Mouse (Mus musculus) heart, embryonic 12.5 days (tissue): ENCODE measurements at regions not wholly inside any gene's neighbourhood (a gene's known extent, or its start where the extent isn't known, plus 50 kb on each side); places are given as distances from the start of the nearest gene placed in this dataset.
A peak's percentile ranks its signal among the peaks of the same experiment; 100 is the strongest.

Experiments
- ATAC-seq: fragments of 200-750 bp; cut with Nextera tagmentation; 2 replicates; pipeline ENCODE4 v1.8.0; 2017; ENCODE audit warnings: moderate TSS enrichment, moderate library complexity; ENCODE audit not compliant: insufficient number of reproducible peaks, low FRiP score
- H3K27ac ChIP-seq: fragments of 300-500 bp; sonication (generic); 2 replicates; pipeline ENCODE4 v1.5.1; 2016; ENCODE audit warnings: mild to moderate bottlenecking, moderate library complexity; ENCODE audit not compliant: poor library complexity, severe bottlenecking
- H3K27me3 ChIP-seq: fragments of 300-500 bp; sonication (generic); replicated peaks from 2 replicates; pipeline ENCODE4 v1.6.1; 2016; ENCODE audit warnings: mild to moderate bottlenecking, moderate library complexity
- H3K36me3 ChIP-seq: fragments of 300-500 bp; sonication (generic); 2 replicates; pipeline ENCODE4 v1.6.1; 2016; ENCODE audit warnings: mild to moderate bottlenecking, moderate library complexity
- H3K4me1 ChIP-seq: fragments of 300-500 bp; sonication (generic); replicated peaks from 2 replicates; pipeline ENCODE4 v1.6.1; 2016; ENCODE audit warnings: mild to moderate bottlenecking
- H3K4me2 ChIP-seq: fragments of 300-500 bp; sonication (generic); 2 replicates; pipeline ENCODE4 v1.6.1; 2016; ENCODE audit warnings: mild to moderate bottlenecking, moderate library complexity
- H3K4me3 ChIP-seq: fragments of 300-500 bp; sonication (generic); 2 replicates; pipeline ENCODE4 v1.5.1; 2016; ENCODE audit warnings: mild to moderate bottlenecking
- H3K9ac ChIP-seq: fragments of 300-500 bp; sonication (generic); 2 replicates; pipeline ENCODE4 v1.6.1; 2016; ENCODE audit warnings: mild to moderate bottlenecking, moderate library complexity
- H3K9me3 ChIP-seq: fragments of 300-500 bp; sonication (generic); replicated peaks from 2 replicates; pipeline ENCODE4 v1.6.1; 2016; ENCODE audit warnings: mild to moderate bottlenecking, moderate library complexity
- WGBS: fragments of 180-500 bp; shearing (Covaris S2); methylation state at CpG from one replicate; pipeline ENCODE4 v1.1.7; 2016; 5-methylcytosine and 5-hydroxymethylcytosine counted together

DNA sequence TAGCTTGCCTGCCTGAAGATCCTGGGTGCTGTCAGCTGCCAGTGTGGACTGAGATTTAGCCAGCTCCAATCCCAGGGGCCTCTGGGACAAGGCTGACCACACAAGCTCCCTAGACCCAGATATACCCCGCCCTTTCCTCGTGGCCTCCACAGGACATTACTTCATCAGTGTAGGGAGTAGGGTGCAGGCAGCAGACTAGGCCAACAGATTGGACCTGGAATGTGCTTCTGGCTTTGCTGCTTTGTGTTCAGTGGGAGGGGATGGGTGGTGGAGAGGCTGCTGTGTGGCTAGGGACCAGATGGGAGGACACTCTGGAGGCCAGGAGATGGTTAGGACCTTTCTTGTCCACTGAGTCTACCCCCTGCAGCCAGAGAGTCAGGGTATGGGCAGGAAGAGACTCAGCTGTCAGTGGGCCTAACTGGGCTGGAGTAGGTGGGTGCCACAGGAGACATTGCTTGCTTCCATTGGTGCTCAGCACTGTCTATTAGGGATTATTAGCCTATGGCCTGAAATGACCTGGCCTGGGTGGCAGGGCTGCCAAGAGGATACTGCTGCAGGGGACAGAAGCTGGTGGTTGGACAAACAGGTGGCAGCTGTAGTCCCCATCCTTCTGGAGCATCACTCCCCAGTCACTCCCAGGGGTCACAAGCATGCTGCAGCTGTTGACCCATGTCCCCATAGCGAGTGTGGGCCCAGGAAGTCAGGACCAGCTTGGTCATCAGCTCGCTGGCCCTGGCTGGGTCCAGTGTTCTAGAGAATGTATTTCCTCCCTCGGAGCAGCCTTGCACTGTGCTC, 132.5 kb upstream of the Ccnd1 start:
- WGBS = 70% methylated on average over 5 of the region's 5 CpGs
- Histone ChIP-seq H3K4me2 (no peak overlapping the region), H3K4me1 (no peaks in the 10 kb centered on the region; the same call in 1 of the 2 replicates), H3K36me3 (no peaks in the 10 kb centered on the region), H3K27ac (no peak overlapping the region), H3K27me3 (no peaks in the 10 kb centered on the region; the same call in 1 of the 2 replicates), H3K9me3 (no peaks in the 10 kb centered on the region), H3K9ac (no peak overlapping the region), H3K4me3 (no peak overlapping the region)
- ATAC-seq = no peak

DNA sequence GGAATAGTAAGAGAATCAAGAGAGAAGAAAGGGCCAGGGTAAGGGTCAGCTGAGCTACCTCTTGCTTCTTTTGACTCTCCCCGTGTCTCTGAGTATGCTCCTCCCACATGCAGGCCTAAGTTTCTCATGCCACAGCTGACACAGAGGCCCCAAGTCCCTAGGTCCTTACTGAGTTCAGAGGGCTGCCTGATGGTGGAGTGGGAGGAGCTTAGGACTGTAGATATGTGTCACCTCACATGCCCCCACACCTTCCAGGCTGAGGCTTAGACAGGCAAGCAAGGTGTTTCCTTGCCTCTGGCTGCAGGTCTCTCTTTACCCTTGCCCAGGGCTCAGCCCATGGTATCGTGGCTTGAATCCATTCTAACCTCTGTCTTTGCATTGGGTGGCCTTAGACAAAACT, 131.8 kb upstream of the Ccnd1 start:
- no peaks in the 10 kb centered on the region; the same call in 1 of the 2 replicates for H3K27me3 ChIP-seq
- no peak overlapping the region for H3K27ac ChIP-seq
- H3K4me1 ChIP-seq = no peaks in the 10 kb centered on the region; the same call in 1 of the 2 replicates
- H3K9ac ChIP-seq = no peak overlapping the region
- 55% methylated on average over 2 of the region's 2 CpGs for WGBS
- no peaks in the 10 kb centered on the region for H3K9me3 ChIP-seq
- no peak overlapping the region for H3K4me3 ChIP-seq
- no peak overlapping the region for H3K4me2 ChIP-seq
- no peaks in the 10 kb centered on the region for H3K36me3 ChIP-seq
- no peak for ATAC-seq

- 35% methylated on average over 3 of the region's 3 CpGs for WGBS
- no peak for ATAC-seq
These were observed 127.6 kb upstream of the Ccnd1 start for GRCm38 (mm10) chr7:145067366-145067765.

DNA sequence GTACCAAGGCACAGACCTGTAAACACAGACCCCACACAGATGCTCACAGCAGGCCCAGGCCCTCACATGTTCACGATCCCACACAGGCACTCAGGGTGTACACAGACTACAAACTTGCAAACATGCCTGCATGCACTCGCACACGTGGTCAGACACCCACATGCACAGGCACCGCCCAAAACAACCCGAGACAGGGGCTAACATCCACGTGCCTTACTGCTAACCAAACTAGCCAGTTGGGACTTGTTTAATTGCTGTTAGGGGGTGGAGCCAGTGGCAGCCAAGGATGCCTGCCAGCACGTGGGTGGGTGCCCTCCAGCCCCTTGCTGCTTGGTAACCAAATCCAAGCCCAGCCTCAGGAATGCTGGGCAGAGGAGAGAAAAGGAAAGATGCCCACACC, 116.6 kb upstream of the Ccnd1 start:
- Histone ChIP-seq H3K9me3 (no peaks in the 10 kb centered on the region), H3K27ac (no peak overlapping the region), H3K4me1 (no peaks in the 10 kb centered on the region), H3K36me3 (no peaks in the 10 kb centered on the region), H3K9ac (no peak overlapping the region), H3K4me2 (no peak overlapping the region), H3K27me3 (no peaks in the 10 kb centered on the region), H3K4me3 (no peak overlapping the region)
- WGBS = 63% methylated on average over 7 of the region's 7 CpGs
- no peak for ATAC-seq

More at GRCm38 (mm10) chr7:145067366-145067765, 127.6 kb upstream of the Ccnd1 start:
- H3K36me3 ChIP-seq = no peaks in the 10 kb centered on the region
- H3K9me3 ChIP-seq = no peaks in the 10 kb centered on the region
- H3K4me3 ChIP-seq = no peak overlapping the region
- no peak overlapping the region for H3K27ac ChIP-seq
- H3K4me2 ChIP-seq = no peak overlapping the region
- H3K4me1 ChIP-seq = no peaks in the 10 kb centered on the region; the same call in 1 of the 2 replicates
- no peaks in the 10 kb centered on the region; the same call in 1 of the 2 replicates for H3K27me3 ChIP-seq
- H3K9ac ChIP-seq = no peak overlapping the region

DNA sequence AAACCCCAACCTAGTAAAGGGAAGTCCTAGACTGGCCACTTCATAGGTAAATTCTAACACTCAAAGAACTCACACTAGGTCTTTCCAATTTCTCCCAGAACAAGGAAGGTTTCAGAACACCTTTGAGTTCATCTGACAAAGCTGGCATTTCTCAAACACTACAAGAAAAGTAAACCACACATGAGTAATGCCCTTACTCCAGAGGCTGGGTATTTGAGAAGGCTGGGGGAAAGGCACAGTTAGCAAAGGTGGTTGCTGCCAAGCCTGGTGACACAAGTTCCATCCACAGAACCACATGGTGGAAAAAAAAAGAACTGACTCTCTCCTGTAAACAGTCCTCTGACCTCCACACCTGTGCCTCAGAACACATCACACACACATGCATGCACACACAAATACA, 111.9 kb upstream of the Ccnd1 start:
- Histone ChIP-seq H3K9me3 (no peaks in the 10 kb centered on the region), H3K27me3 (no peaks in the 10 kb centered on the region), H3K36me3 (no peaks in the 10 kb centered on the region), H3K4me2 (no peak overlapping the region), H3K27ac (no peak overlapping the region), H3K4me1 (peaks cover 6% of the 10 kb centered on the region; the same call in 1 of the 2 replicates), H3K9ac (no peak overlapping the region), H3K4me3 (no peak overlapping the region)
- no peak for ATAC-seq

- Histone ChIP-seq H3K4me3 (no peak overlapping the region), H3K9me3 (no peaks in the 10 kb centered on the region), H3K36me3 (no peaks in the 10 kb centered on the region), H3K27me3 (no peaks in the 10 kb centered on the region), H3K9ac (no peak overlapping the region), H3K4me1 (peaks cover 6% of the 10 kb centered on the region; the same call in 1 of the 2 replicates), H3K27ac (no peak overlapping the region), H3K4me2 (no peak overlapping the region)
- 89% methylated on average over 3 of the region's 3 CpGs for WGBS
- ATAC-seq = no peak
These were observed 111.0 kb upstream of the Ccnd1 start for GRCm38 (mm10) chr7:145050729-145051128.

- ATAC-seq = no peak
These were observed 108.8 kb upstream of the Ccnd1 start for GRCm38 (mm10) chr7:145048481-145048877.

DNA sequence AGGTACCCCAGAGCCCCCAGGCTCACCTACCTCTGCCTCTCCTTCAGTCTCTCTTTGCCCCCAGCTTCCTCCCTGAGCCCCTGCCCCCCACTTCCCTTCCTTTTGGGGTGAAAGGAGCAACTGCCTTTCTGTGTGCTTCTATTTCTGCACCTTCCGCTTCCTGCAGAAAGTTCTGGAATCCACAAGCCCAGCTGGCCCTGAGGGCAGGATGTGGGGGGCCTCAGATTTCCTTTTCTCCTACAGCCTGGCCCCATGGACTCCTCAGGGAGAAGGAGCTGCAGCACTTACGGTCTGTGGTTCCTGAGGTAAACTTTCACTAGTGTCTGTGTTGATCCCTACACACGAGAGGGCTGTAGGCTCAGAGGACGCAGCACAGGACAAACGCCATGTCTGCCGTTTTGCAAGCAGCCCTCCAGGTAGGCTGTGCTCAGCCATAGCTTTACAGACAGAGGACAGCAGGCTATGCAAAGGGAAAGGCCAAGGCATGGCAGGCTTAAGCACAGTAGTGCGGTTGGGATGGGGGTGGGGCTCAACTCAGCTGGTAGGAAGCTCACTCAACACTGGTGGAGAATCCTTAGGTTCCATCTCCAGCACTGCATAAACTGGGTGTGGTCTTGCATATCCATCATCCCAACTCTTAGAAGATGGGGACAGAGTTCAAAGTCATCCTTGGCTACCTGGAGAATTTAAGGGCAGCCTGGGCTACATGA, 108.2 kb upstream of the Ccnd1 start:
- WGBS = 53% methylated on average over 7 of the region's 7 CpGs
- Histone ChIP-seq H3K27me3 (no peaks in the 10 kb centered on the region), H3K9me3 (no peaks in the 10 kb centered on the region), H3K27ac (0 out of 2 replicates have a peak overlapping the region, but pooled peaks have one; percentile 46), H3K9ac (no peak overlapping the region), H3K4me1 (peaks cover 15% of the 10 kb centered on the region), H3K4me3 (no peak overlapping the region), H3K4me2 (no peak overlapping the region), H3K36me3 (no peaks in the 10 kb centered on the region)
- ATAC-seq = peak; percentile 56

More at GRCm38 (mm10) chr7:145048481-145048877, 108.8 kb upstream of the Ccnd1 start:
- Histone ChIP-seq H3K9me3 (no peaks in the 10 kb centered on the region), H3K9ac (no peak overlapping the region), H3K4me2 (no peak overlapping the region), H3K27me3 (no peaks in the 10 kb centered on the region), H3K36me3 (no peaks in the 10 kb centered on the region), H3K4me3 (no peak overlapping the region), H3K4me1 (peaks cover 15% of the 10 kb centered on the region), H3K27ac (no peak overlapping the region)
- WGBS = 76% methylated on average over 5 of the region's 5 CpGs

DNA sequence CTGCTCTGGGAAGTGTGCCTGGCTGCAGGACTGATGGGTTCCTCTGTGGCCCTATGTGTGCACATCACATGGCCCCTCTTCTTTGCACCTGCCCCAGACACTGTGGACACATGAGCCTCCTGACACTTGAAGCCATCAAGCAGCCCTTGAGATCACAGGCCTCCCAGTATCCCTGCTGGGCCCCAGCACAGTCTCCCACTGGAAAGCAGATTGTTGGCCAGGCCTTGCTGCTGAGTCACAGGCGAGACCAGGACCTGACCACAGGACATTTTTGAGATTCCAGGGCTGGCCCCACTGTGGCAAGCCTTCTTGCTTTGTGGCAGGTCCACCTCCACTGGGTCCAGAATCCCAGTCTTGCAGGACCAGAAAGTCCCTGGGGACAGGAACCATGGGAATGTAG, 105.5 kb upstream of the Ccnd1 start:
- H3K36me3 ChIP-seq = no peaks in the 10 kb centered on the region
- 29% methylated on average over 1 of the region's 1 CpGs for WGBS
- no peak overlapping the region for H3K4me3 ChIP-seq
- ATAC-seq = no peak
- no peak overlapping the region for H3K27ac ChIP-seq
- H3K9ac ChIP-seq = no peak overlapping the region
- no peak overlapping the region for H3K4me2 ChIP-seq
- no peaks in the 10 kb centered on the region for H3K27me3 ChIP-seq
- peaks cover 15% of the 10 kb centered on the region for H3K4me1 ChIP-seq
- no peaks in the 10 kb centered on the region for H3K9me3 ChIP-seq

GRCm38 (mm10) chr7:145043455-145044149, 103.9 kb upstream of the Ccnd1 start:
- Histone ChIP-seq H3K4me1 (peaks cover 15% of the 10 kb centered on the region), H3K9me3 (no peaks in the 10 kb centered on the region), H3K9ac (no peak overlapping the region), H3K4me3 (no peak overlapping the region), H3K36me3 (no peaks in the 10 kb centered on the region), H3K4me2 (no peak overlapping the region), H3K27me3 (no peaks in the 10 kb centered on the region), H3K27ac (no peak overlapping the region)
- 52% methylated on average over 7 of the region's 7 CpGs for WGBS
- no peak for ATAC-seq

DNA sequence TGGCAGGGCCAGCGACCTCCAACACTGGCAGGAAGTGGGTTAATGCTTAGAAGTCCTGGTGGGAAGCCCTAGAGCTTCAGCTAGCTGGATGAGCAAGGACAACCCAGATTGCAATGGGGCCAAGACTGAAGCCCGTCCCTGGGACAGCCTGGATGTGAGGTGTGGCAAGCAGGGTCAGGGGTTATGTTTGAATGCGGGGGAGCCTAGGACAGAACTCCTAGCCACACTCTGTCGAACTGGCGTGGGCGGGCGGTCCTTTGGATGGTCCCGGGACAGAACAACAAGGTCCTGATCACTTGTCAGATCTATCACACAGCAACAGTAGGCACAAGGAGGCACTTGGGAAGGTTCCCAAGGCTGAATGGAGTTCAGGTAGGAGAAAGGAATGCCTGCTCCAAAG, 101.1 kb upstream of the Ccnd1 start:
- Histone ChIP-seq H3K27ac (no peak overlapping the region), H3K4me2 (no peak overlapping the region), H3K4me1 (peaks cover 9% of the 10 kb centered on the region), H3K4me3 (no peak overlapping the region), H3K9ac (no peak overlapping the region), H3K27me3 (peaks cover 3% of the 10 kb centered on the region; the same call in 1 of the 2 replicates), H3K36me3 (no peaks in the 10 kb centered on the region), H3K9me3 (no peaks in the 10 kb centered on the region)
- 79% methylated on average over 8 of the region's 8 CpGs for WGBS
- no peak for ATAC-seq
